Mouse (Mus musculus): Measurements from ENCODE around the gene Cds2. TPM values are rescaled to one million over a fixed set of nuclear protein-coding genes. Genes with fewer than 3 reads are reported as not detected.

The Cds2 gene
- polyA plus RNA-seq, 1 experiment from 2014 or later: 17.0 TPM

GRCm38 (mm10) chr2:132337202-132337601 lies 74.3 kb downstream of the Cds2 start:
- H3K9me3 ChIP-seq: no peaks in the 10 kb centered on the region
- H3K4me3 ChIP-seq (replicated peaks): no peak overlapping the region
- H3K36me3 ChIP-seq: no peaks in the 10 kb centered on the region
- ATAC-seq (ENCODE audit: insufficient read depth, low FRiP score, low read depth): no peak
- no peak overlapping the region for H3K27ac ChIP-seq
- H3K4me1 ChIP-seq: no peaks in the 10 kb centered on the region
- H3K4me2 ChIP-seq: no peak overlapping the region
- H3K9ac ChIP-seq: no peak overlapping the region
- 79% methylated on average over 2 of the region's 2 CpGs for WGBS
- H3K27me3 ChIP-seq (replicated peaks): no peaks in the 10 kb centered on the region

- no peak overlapping the region for H3K9ac ChIP-seq
- no peaks in the 10 kb centered on the region for H3K27me3 ChIP-seq (replicated peaks)
- H3K36me3 ChIP-seq: no peaks in the 10 kb centered on the region
- no peak overlapping the region for H3K4me3 ChIP-seq (replicated peaks)
- no peak for ATAC-seq (ENCODE audit: insufficient read depth, low FRiP score, low read depth)
- 61% methylated on average over 2 of the region's 2 CpGs for WGBS
- H3K4me1 ChIP-seq: no peaks in the 10 kb centered on the region
- H3K27ac ChIP-seq: no peak overlapping the region
- H3K4me2 ChIP-seq: no peak overlapping the region
- no peaks in the 10 kb centered on the region for H3K9me3 ChIP-seq
Observed at GRCm38 (mm10) chr2:132340350-132340749, 77.4 kb downstream of the Cds2 start.

GRCm38 (mm10) chr2:132341293-132341692 lies 78.3 kb downstream of the Cds2 start:
- no peak for ATAC-seq (ENCODE audit: insufficient read depth, low FRiP score, low read depth)
- Histone ChIP-seq H3K36me3 (no peaks in the 10 kb centered on the region), H3K9me3 (no peaks in the 10 kb centered on the region), H3K27ac (no peak overlapping the region), H3K4me1 (no peaks in the 10 kb centered on the region), H3K9ac (no peak overlapping the region), H3K27me3 (replicated peaks) (no peaks in the 10 kb centered on the region), H3K4me2 (no peak overlapping the region), H3K4me3 (replicated peaks) (no peak overlapping the region)
- 82% methylated on average over 3 of the region's 3 CpGs for WGBS

- Histone ChIP-seq H3K4me3 (replicated peaks) (no peak overlapping the region), H3K9ac (no peak overlapping the region), H3K9me3 (no peaks in the 10 kb centered on the region), H3K36me3 (no peaks in the 10 kb centered on the region), H3K4me2 (no peak overlapping the region), H3K4me1 (no peaks in the 10 kb centered on the region), H3K27me3 (replicated peaks) (no peaks in the 10 kb centered on the region), H3K27ac (no peak overlapping the region)
- WGBS: 85% methylated on average over 11 of the region's 11 CpGs
- ATAC-seq (ENCODE audit: insufficient read depth, low FRiP score, low read depth): no peak
Observed at GRCm38 (mm10) chr2:132343846-132344245, 80.9 kb downstream of the Cds2 start.

Other genes with a start within 250 kb of the Cds2 start
- 10.9 and 11.7 TPM in 2 replicates for gene Rassf2, start 232.9 kb upstream of the Cds2 start, polyA plus RNA-seq (2015; fragmentation: Nextera tagmentation; extraction: Ambion mirVana)
- 10.0 and 11.3 TPM in 2 replicates for gene Slc23a2, start 118.0 kb upstream of the Cds2 start, polyA plus RNA-seq (2015; fragmentation: Nextera tagmentation; extraction: Ambion mirVana)
- gene Tmem230, start 15.3 kb upstream of the Cds2 start, polyA plus RNA-seq (2015; fragmentation: Nextera tagmentation; extraction: Ambion mirVana): 40.6 and 41.9 TPM in 2 replicates
- gene Pcna, start 9.8 kb upstream of the Cds2 start, polyA plus RNA-seq (2015; fragmentation: Nextera tagmentation; extraction: Ambion mirVana): 244 and 254 TPM in 2 replicates
- 0.27 and 0.57 TPM in 2 replicates for gene Prokr2, start 122.3 kb downstream of the Cds2 start, polyA plus RNA-seq (2015; fragmentation: Nextera tagmentation; extraction: Ambion mirVana)